Mouse (Mus musculus): ENCODE results near the gene Cpe.

The Cpe gene

DNA sequence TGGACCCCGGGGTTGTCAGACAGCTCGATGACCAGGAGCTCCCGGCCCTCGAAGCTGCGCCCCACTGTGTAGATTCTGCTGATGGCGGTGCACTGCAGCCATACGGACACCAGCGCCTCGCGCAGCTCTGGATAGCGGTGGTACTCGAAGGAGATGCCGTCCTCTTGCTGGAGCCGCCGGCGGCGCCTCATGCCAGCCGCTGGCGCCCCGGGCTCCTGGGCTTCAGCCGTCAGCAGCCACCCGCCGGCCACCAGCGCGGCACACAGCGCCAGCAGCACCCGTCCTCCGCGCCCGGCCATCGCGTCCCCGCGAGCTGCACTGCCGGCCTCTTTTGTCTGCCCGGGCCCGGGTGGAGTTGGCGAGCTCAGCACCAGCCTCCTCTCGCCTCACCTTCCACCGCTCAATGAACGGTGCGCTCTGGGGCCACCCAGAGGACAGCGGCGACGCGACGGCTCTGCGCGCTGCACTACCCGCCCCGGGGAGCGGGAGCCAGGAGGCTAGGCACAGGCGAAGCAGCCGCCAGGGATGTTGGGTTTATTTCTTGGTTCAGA lies at the start of gene Cpe:
TSS of gene Cpe (minus strand) at position 404 of the 551 bp plus-strand sequence.
- no peak for DNase-seq (ENCODE audit: extremely low spot score, low read depth, low spot score)

DNA sequence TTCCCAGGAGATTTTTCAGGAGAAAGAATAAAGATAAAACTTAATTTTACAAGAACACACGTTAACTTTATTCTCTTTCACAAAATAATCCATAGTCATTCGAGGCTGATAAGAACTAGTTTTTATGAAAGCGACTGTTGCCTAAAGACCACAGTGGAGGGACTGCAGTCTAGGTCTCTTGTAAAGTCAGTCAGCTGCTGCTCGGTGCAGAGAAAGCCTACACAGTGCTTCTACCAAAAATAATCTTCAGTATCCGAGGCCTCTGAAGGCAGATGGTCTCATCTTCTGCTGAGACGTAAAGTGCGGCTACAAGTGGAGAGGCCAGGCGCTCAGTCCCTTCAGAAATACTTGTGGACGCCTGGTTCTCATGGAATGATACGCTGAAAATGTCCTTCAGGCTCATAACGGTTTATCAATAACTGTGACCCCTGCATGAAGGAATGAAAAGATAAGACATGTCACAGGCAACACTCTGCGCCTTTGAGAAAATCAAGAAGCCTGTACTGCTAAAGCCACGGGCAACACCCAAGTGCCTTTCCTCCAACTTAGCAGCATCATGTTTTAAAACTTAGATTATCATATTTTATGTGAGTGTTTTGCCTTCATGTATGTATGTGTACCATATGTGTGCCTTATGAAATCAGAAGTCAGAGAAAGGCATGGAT lies 47.8 kb upstream of the Cpe start:
- DNase-seq (ENCODE audit: extremely low spot score, low read depth, low spot score) = no peak

DNA sequence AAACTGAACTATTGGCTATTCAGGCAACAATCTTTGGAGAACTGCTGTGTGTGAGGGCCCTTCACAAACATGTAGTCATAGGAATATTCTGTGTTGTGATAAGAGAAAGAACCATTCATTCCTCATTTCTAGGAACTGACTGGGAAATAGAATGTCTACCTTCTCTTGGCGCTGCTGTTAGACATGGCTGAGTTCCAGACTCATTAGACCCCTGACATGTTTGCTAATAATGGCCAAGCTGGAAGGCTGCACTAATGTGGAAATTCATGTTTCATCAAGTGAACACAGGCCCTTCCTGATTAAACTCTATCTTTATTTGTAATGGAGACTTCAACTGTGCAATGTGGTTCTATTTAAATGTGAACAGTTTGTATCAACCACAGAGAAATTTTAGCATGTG lies 46.1 kb upstream of the Cpe start:
- no peak for DNase-seq (ENCODE audit: extremely low spot score, low read depth, low spot score)

DNA sequence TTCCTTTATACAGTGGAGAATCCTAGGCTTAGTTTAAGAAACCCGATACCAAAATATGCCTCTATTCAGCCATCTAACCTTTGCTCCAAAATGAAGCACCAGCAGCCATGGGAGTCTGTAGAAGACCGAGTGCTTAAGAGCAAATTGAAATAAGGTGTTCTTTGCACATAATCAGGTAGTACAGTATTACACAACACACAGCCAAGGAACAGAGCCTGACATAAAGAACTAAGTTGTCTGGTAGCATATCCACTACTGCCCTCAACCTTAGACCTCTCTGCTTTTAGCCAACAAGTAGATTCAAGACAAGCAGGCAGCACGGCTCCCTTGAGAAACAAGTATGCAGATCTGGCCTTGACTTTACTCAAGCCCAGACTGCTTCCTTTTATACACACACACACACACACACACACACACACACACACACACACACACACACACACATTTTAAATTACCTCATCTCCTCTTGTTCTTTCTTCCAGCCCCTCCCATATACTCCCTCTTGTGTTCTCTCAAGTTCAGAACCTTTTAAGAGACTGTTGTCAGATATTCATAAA lies 44.0 kb upstream of the Cpe start:
- no peak for DNase-seq (ENCODE audit: extremely low spot score, low read depth, low spot score)

DNA sequence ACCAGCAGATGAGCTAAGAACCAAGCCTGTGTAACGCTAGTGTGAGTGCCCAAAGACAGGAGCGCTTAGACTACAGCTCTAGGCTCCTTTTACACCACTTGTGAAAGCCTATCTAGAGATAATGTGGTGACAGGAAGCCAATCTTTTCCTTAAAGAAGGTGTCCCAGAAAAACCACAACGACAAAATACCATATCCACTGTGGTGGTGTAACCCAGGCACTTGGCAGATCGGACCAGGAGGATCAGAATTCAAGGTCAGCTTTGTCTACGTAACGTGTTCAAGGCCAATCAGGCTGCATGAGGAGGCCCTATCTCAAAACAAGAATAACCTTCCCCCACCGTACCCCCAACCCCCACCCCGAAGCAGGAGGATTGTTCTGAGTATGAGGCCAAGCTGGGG lies 42.3 kb upstream of the Cpe start:
- DNase-seq (ENCODE audit: extremely low spot score, low read depth, low spot score) = no peak

DNA sequence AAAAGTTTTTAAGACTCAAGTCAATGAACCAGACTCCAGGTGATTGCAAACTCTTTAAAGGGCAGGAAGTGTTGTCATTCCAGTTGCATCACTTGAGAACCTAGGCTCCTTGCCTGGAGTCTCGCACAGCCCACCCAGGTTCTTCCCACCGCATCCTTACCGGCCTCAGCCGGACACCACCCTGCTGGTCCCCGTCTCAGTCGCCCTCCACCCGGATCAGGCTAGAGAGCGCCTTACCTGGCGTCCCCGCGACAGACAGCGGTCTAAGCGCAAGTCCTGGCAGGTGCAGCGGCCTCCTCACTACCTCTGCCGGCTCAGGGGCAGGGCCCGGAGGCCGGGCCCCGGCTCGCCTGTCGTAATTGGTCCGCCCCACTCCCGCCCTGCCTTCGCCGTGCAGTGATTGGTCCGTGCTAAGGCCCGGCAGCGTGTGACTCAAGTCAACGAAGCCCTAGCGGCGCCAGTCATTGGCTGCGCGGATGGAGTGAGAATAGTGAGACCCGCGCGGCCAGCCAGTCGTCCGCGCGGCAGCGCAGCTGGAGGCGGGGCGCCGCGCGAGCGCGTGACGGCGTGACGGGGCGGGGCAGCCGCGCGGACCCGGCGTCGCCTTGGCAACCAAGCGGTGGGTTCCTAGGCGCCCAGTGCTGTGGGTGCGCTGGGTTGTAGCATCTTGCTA lies 40.6 kb upstream of the Cpe start, which contains the start of gene Msmo1:
TSS of gene Msmo1 (minus strand) at position 522 of the 673 bp plus-strand sequence.
- DNase-seq (ENCODE audit: extremely low spot score, low read depth, low spot score) = peak; percentile 86

DNA sequence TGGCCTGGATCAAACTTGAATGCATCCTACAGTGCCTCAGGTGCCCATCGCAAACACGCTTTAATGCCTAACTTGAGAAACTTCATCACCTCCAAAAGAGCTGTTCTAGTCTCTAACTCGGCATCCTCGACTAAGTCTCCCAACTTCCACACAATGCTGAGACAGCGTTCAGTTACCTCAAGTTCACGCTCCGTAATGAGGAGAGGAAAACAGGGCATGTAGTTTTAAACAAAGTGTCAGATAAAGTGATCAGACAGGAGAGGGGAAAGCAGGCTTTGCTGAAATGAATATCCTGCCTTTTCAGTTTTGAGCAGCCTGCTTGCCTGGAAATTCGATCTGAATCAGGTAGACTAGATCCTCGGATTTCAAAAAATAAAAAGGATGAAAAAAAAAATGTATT lies 39.7 kb upstream of the Cpe start:
- no peak for DNase-seq (ENCODE audit: extremely low spot score, low read depth, low spot score)

DNA sequence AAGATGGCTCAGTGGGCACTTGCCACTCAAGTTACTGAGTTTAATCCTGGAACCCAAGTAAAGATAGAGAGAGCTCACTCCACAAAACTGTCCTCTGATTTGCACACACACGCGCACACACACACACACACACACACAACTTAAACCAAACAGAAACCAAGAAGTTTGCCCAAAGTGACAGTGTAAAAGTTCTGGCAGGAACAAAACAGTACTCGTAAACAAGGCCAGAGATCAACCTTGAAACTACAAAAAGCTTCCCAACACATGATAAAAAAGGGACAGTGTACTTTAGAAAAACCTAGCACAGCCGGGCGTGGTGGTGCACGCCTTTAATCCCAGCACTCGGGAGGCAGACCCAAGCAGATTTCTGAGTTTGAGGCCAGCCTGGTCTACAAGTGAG lies 35.3 kb upstream of the Cpe start:
- DNase-seq (ENCODE audit: extremely low spot score, low read depth, low spot score) = no peak

DNA sequence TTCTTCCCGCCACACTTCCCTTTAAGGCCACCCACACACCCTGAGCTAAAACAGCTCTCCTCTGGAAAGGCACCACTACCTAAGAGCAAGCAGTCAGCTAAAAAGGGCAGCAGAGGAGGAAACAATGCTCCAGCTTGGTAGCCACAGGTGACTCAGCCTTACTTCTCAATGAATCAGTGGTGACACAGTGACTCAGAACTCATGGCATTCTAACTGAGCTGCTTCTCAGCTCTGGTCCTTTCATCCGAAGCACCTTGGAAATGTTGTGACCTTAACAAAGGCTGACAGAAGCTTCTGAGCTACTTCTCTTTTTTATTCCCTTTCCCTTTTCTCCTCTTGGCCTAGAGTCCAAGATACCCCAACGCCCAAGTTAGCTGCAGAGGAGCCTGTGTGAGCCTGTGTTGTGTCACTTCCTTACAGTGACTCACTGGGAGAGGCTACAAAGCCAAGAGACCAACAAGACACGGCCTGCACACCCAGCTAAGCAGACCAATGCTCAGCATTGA lies 33.4 kb upstream of the Cpe start:
- DNase-seq (ENCODE audit: extremely low spot score, low read depth, low spot score) = no peak

DNA sequence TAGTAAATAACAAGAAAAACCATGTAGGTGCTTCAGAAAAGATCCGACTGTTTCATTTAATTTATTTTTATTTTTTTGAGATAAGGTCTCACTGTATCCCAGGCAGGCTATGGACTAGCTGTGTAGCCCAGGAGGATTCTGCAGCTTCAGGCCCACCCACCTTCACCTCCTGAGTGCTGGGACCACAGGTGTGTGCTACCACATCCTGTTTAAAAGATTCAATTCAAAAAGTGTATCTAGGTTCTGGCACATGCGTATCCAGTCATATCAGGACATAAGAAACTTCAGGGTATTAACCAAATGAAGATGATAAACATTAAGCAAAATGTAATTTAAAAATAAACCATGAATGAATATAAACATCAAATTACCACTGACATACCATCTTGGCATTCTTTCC lies 30.4 kb upstream of the Cpe start:
- no peak for DNase-seq (ENCODE audit: extremely low spot score, low read depth, low spot score)

DNA sequence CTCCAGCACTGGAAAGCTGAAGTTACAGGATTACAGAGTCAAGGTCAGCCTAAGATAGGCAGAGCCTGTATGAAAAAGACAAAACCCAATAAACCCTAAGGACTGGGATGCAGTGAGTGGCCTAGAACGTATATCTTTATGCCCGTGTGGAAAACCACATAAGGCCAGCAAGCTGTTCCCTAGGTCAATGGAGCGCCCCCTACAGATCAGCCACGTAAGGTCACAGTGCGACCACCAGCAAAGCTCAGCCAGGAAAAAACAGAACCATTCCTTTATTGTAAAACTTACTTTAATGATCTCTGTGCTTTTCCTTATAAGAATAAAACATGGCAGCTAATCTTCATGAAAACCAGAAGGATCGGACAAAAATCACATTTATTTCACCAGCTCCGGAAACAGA lies 25.0 kb upstream of the Cpe start:
- no peak for DNase-seq (ENCODE audit: extremely low spot score, low read depth, low spot score)

DNA sequence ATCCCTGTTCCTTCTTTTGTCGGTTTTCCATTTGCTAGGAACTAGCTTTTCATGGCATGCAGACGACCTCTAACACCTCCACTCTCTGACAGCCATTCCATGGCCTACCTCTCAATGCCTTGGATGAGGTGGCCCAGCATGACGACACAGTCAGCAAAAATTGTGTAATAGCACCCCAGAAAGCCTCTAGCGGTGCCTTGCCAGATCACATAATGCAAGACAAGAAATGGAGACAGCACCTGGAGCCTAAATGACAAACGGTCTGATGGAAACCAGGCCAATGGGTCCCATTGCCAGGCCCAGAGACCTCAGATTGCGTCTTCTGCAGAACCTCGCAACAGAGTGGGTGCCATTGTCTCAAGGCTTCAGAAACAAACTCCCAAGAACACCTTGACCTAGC lies 19.6 kb upstream of the Cpe start:
- DNase-seq (ENCODE audit: extremely low spot score, low read depth, low spot score) = no peak

DNA sequence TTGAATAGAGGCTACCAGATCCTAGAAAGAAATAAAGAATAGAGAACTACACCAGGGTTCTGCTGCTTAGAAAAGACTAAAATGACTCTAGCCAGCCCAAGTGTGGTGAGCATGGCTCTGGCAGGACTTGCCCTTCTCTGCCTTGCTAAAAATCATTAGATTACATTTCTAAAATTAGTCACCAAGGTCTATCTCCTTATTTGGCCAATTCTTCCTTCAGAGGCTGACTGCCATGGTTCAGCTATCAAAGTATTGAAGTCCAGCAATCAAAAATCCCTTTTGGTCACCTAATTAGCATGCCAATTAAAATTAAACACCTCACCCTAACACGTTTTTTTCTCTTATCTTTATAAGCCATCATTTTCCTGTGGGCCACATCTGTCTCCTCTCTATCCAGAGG lies 18.7 kb upstream of the Cpe start:
- DNase-seq (ENCODE audit: extremely low spot score, low read depth, low spot score) = no peak

DNA sequence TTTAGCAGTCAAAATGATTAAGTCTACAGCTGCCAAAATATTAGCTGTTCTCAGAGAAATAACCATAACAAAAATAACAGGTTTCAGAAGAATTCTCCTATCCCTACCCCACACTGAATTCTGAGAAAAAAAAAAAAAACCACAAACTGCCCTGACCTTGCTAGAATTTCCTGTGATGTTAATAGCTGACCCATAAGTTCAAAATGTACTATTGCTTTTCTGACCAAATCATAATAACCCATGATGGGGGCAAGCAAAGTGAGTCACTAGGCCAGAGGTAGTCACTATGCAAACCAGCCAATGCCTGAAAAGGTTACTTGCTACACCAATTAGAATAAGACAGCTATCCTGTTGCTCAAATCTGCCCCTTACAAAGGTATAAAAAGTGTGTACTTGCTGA lies 14.6 kb upstream of the Cpe start:
- no peak for DNase-seq (ENCODE audit: extremely low spot score, low read depth, low spot score)

DNA sequence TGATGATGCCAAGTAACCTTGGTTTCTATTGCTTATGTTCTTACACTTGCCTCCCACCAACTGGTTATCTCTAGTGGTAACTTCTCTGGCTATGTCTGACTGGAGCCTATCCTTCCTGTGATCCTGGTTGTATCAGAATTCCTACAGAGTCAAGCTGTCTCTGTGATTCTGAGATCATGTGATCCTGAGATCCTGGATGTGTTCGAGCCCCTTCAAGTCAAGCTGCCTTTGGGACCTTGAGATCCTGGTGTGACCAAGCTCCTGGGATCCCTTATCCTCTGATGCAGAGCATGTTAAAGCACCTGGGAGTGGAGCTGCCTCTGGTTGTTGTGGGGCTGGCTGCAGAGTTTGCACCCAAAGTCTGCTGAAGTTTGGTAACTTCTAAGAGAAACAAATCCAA lies 10.3 kb upstream of the Cpe start:
- DNase-seq (ENCODE audit: extremely low spot score, low read depth, low spot score) = no peak

DNA sequence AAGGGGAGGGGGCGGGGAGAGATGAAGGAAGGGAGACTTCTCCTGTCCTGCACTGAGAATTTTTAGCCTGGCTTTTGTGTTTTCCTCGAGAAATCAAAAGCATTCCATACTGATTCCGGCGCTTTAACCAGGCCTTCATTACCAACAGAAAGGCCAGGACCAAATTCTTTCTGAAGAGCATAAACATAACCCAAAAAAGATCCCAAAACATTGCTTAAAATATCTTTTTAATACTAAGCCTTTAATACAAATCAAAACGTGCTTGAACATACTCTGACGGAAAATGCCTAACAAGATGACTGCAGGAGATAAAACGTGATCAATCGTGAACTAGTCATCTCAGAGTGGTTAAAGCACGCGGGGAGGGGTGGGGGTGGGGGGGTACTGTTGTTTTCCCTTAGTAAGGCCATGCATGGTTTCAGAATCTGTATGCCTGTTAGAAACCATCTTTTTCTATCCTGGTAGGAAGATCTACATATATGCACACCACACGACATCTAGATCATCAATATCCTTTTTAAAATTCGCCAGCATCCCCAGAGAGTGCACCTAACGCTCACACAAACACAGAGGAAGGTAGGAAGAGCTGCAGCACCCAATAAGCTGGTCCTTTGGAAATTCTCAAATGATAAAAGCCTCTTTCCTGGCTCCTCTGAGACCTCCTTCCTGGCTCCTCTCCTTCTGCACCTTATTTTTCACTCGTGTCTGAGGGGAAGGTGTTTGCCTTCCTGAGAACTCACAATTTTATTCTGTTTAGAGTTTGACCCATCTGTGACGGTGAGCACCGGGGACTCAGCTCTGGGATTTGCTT lies 1.1 kb downstream of the Cpe start:
- DNase-seq (ENCODE audit: extremely low spot score, low read depth, low spot score) = no peak

DNA sequence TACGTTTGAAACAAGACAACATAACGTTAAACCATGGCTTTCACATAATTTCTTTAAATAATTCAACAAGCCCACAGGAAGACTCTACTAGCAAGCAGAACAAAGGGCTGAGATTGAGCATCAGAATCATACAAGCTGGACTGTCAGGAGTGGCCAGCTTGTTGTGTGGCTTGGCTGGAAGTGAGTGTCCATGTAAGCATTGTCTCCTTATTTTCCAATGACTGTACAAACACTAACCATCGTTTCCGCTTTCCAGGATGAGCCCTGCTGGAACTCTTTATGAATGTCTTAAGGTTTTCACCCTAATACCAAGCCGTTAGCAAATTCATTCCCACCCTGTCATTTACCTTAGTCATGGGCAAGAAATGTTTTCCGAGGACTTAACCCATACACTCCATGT lies 2.0 kb downstream of the Cpe start:
- DNase-seq (ENCODE audit: extremely low spot score, low read depth, low spot score) = no peak

DNA sequence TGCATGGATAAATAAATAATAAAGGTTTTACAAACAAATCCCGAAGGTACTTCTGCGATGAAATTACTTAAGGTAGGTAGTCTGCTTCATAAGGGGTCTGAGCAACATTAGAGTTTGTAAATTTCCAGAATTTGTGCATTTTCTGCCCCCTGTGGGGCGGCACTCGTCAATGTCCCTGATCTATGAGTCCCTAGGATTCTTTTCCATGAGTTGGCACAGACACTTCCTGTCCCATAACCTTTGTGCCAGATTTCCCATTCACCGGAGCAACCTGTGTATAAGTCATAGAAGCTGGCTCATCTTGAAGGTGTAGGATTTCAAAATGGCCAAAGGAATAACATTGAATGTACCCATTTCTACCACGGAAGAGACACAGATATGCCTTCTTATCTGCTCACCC lies 2.5 kb downstream of the Cpe start:
- DNase-seq (ENCODE audit: extremely low spot score, low read depth, low spot score) = no peak

DNA sequence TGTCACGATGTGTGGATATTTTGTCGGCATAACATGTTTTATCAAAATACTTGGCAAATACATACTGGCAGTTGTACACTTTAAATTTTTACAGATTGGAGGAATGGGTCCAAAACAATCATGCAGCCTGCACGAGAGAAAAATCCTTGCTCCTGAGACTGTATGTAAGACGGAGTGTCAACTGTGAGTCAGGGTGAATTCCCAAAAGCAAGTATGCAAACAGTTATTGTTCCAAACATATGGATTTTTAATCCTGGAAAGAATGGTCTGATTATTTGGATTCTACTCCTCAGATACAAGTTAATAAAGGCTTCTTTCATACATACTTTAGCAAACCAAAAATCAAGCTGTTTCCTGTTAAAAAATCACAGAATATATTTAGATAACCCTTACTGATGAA lies 4.1 kb downstream of the Cpe start:
- no peak for DNase-seq (ENCODE audit: extremely low spot score, low read depth, low spot score)

DNA sequence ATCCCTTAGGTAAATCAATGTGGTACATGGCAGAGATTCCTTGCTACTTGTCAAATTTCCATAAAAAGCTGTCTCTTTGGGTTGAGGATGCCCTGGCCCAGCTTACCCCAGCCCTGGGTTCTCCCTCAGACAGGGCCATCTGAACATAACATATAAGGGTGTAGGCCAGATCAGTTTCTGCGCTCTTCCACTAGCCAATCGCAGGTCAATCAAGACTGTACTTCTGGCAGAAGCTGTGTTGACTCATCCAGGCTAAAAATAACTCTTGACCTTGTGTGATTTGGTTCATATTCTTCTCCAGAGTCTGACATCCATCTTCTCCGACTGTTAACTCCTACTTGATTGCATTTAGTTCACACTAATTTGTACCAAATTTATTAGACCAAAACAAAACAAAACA lies 4.7 kb downstream of the Cpe start:
- DNase-seq (ENCODE audit: extremely low spot score, low read depth, low spot score) = no peak

DNA sequence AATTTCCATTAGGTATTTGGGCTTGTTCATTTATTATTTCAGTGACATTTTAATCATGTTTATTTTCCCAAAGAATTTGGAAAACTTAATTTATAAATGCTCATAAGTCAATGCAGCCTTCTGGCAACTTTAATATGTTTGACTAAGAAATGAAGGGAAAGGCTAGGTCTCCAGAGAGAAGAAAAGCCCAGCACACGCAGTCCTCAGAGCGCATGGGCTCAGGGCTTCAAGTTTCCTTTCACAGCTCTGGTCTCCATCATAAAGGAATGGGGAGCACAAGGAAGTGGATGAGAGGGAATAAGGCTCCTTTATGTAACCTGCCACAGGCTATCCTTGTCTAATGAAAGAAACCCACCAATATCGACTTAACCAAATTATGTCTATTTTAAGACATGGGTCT lies 10.4 kb downstream of the Cpe start:
- DNase-seq (ENCODE audit: extremely low spot score, low read depth, low spot score) = no peak

Measured in hindlimb bud, embryonic 11.5 days (tissue).